Mouse (Mus musculus) testis, adult 2 months (tissue): ENCODE data around the gene Lhb. TPM values are rescaled to one million over a fixed set of nuclear protein-coding genes. Genes with fewer than 3 reads are reported as not detected.

Experiments
- H3K27ac ChIP-seq: fragments of 200-500 bp; 2 replicates; pipeline ENCODE4 v1.5.1; 2012; ENCODE audit warnings: low read depth, low read length; ENCODE audit not compliant: control insufficient read depth, insufficient read depth
- H3K27me3 ChIP-seq: fragments of 200-500 bp; 2 replicates; pipeline ENCODE4 v1.6.1; 2012; ENCODE audit warnings: mild to moderate bottlenecking, low read length, moderate library complexity; ENCODE audit not compliant: control insufficient read depth, insufficient read depth
- H3K36me3 ChIP-seq: fragments of 200-500 bp; 2 replicates; pipeline ENCODE4 v1.6.1; 2012; ENCODE audit warnings: mild to moderate bottlenecking, low read length; ENCODE audit not compliant: control insufficient read depth, insufficient read depth
- H3K4me1 ChIP-seq: fragments of 200-500 bp; 2 replicates; pipeline ENCODE4 v1.6.1; 2012; ENCODE audit warnings: low read length; ENCODE audit not compliant: control insufficient read depth, insufficient read depth
- H3K4me3 ChIP-seq: fragments of 200-500 bp; 2 replicates; pipeline ENCODE4 v1.5.1; 2012; ENCODE audit warnings: low read depth, mild to moderate bottlenecking, low read length, moderate library complexity, mixed read lengths; ENCODE audit not compliant: control insufficient read depth
- CTCF ChIP-seq: fragments of 200-500 bp; IDR thresholded peaks from 2 replicates; pipeline ENCODE4 v1.5.1; 2012; ENCODE audit warnings: low read depth, mild to moderate bottlenecking, inconsistent platforms, low read length, moderate library complexity; ENCODE audit not compliant: control insufficient read depth, insufficient read depth, insufficient replicate concordance
- POLR2A ChIP-seq: fragments of 200-500 bp; IDR thresholded peaks from 2 replicates; pipeline ENCODE4 v1.6.1; 2012; ENCODE audit warnings: low read depth, mild to moderate bottlenecking, inconsistent platforms, low read length, moderate library complexity; ENCODE audit not compliant: control insufficient read depth
- polyA plus RNA-seq: library from polyadenylated mRNA; depleted of rRNA; stranded (reverse); fragments of >200 nt; gene quantifications from 2 replicates; pipeline ENCODE4 v1.2.3, GENCODE M21; 2012

Lhb gene
- polyA plus RNA-seq, 1 experiment, result 32.8 TPM

- Histone ChIP-seq H3K4me1 (peaks cover 27% of the 10 kb centered on the region), H3K36me3 (no peaks in the 10 kb centered on the region; the same call in 1 of the 2 replicates), H3K27ac (no peak overlapping the region), H3K27me3 (no peaks in the 10 kb centered on the region), H3K4me3 (peak overlapping the region; percentile 68)
- TF ChIP-seq CTCF, result no peak
- no peak for TF ChIP-seq POLR2A
Observed at GRCm38 (mm10) chr7:45435038-45435437, 14.4 kb downstream of the Lhb start.

GRCm38 (mm10) chr7:45436444-45436843 is 15.8 kb downstream of the Lhb start:
- no peaks in the 10 kb centered on the region for H3K27me3 ChIP-seq
- no peaks in the 10 kb centered on the region; the same call in 1 of the 2 replicates for H3K36me3 ChIP-seq
- H3K27ac ChIP-seq, result no peak overlapping the region
- TF ChIP-seq CTCF, result no peak
- TF ChIP-seq POLR2A, result no peak
- peaks cover 27% of the 10 kb centered on the region for H3K4me1 ChIP-seq
- no peak overlapping the region for H3K4me3 ChIP-seq

- Histone ChIP-seq H3K4me3 (no peak overlapping the region), H3K4me1 (peaks cover 27% of the 10 kb centered on the region), H3K36me3 (no peaks in the 10 kb centered on the region; the same call in 1 of the 2 replicates), H3K27me3 (no peaks in the 10 kb centered on the region), H3K27ac (no peak overlapping the region)
- no peak for TF ChIP-seq CTCF
- TF ChIP-seq POLR2A, result no peak
Observed at GRCm38 (mm10) chr7:45437046-45437445, 16.4 kb downstream of the Lhb start.

- H3K4me1 ChIP-seq, result peaks cover 27% of the 10 kb centered on the region
- no peak within 1 kb of the TSS for H3K27ac ChIP-seq
- no peaks in the 10 kb centered on the region for H3K27me3 ChIP-seq
- H3K4me3 ChIP-seq, result no peak within 1 kb of the TSS
- no peaks in the 10 kb centered on the region; the same call in 1 of the 2 replicates for H3K36me3 ChIP-seq
- TF ChIP-seq CTCF (no peak), POLR2A (no peak)
Observed at GRCm38 (mm10) chr7:45437521-45438276, 17.1 kb downstream of the Lhb start, which contains the start of gene Ruvbl2. Ruvbl2 (minus strand) TSS chr7:45438096.

GRCm38 (mm10) chr7:45443526-45444420 is 23.2 kb downstream of the Lhb start:
- no peaks in the 10 kb centered on the region for H3K27me3 ChIP-seq
- H3K36me3 ChIP-seq, result no peaks in the 10 kb centered on the region
- H3K4me3 ChIP-seq, result no peak overlapping the region
- TF ChIP-seq CTCF (no peak), POLR2A (no peak)
- H3K27ac ChIP-seq, result no peak overlapping the region; the same call in 1 of the 2 replicates
- peaks cover 4% of the 10 kb centered on the region for H3K4me1 ChIP-seq

- peaks cover 4% of the 10 kb centered on the region for H3K4me1 ChIP-seq
- H3K4me3 ChIP-seq, result no peak overlapping the region
- H3K27ac ChIP-seq, result no peak overlapping the region
- no peaks in the 10 kb centered on the region for H3K27me3 ChIP-seq
- no peaks in the 10 kb centered on the region for H3K36me3 ChIP-seq
- TF ChIP-seq POLR2A (no peak), CTCF (no peak)
Observed at GRCm38 (mm10) chr7:45446589-45446988, 26.0 kb downstream of the Lhb start.

GRCm38 (mm10) chr7:45447325-45447990 is 26.8 kb downstream of the Lhb start:
- Histone ChIP-seq H3K27me3 (no peaks in the 10 kb centered on the region), H3K4me3 (no peak overlapping the region), H3K27ac (no peak overlapping the region), H3K4me1 (peaks cover 6% of the 10 kb centered on the region), H3K36me3 (no peaks in the 10 kb centered on the region)
- TF ChIP-seq CTCF (peak; percentile 19; the same call in 1 of the 2 replicates), POLR2A (no peak)
